Mouse (Mus musculus) urinary bladder, adult 18-20 months (tissue): Measurements from ENCODE around the gene Itprid2.
A peak's percentile ranks its signal among the peaks of the same experiment; 100 is the strongest.
"Not testable (repeated sequence)": the region's sequence is repeated elsewhere in the genome, so short reads cannot be mapped to it uniquely, and the experiment has no call there.

Experiments used
- DNase-seq, 2 experiments: peaks; one replicate each; pipeline ENCODE4 v3.0.0; 2022; ENCODE audit warnings: low spot score in 2 of 2, mixed read lengths in 2 of 2

Itprid2 gene

DNA sequence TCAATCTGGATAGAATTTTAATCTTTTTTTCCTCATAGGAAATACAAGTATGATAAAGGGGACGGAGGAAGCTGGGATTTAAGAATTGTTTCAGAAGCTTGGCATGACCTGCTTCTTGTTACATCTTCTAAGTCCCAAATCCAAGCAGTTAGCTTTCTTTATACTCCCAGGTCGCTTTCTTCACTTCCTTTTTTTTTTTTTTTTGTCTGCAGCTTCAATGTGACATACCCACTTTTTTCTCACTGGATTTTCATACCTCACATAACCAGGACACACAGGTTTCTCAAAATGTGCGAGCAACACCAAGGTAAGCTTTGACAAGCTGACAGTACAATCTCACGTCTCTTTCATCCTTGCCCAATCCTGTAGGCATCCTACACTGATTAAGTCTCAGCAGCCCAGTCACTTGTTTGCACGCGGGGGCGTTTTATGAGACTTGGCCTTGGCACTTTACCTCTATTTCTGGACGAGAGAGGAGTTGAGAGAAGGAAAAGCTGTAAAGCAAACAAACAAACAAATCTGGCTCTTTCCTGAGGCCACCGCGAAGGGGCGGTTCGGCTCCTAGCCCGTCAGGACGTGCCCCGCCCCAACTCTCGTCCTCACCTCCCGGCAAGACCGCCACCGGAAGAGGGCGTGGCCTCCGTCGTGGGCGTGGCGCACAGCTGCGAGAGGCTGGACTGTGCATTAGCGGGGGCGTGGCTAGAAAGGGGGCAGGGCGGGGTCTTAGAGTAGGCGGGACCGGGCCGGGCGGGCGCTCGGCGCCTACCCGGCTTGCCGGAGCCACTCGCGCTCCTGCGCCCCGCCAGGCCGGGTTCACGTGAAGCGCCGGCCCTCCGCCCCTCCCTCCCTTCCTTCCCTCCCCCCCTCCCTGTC, at the start of gene Itprid2:
TSS of gene Itprid2 (plus strand) at position 825 of the 873 bp plus-strand sequence.
- DNase-seq: peak; percentile 94 to 97

DNA sequence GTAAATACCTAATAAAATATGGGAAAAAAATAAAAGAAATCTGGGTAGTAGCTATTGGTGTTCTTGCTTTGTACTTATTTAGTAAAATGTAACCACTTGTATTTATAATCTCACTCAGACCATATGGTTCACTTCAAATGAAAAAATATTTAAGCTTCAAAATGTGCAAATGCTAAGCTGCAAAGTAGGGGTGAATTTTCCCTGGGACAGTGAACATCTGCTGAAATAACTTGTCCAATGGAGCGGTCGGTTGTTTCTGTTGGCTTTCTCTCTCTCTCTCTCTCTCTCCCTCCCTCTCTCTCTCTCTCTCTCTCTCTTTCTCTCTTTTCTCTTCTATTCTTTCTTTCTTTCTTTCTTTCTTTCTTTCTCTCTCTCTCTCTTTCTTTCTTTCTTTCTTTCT, 39.0 kb upstream of the Itprid2 start:
- DNase-seq: no peak

DNA sequence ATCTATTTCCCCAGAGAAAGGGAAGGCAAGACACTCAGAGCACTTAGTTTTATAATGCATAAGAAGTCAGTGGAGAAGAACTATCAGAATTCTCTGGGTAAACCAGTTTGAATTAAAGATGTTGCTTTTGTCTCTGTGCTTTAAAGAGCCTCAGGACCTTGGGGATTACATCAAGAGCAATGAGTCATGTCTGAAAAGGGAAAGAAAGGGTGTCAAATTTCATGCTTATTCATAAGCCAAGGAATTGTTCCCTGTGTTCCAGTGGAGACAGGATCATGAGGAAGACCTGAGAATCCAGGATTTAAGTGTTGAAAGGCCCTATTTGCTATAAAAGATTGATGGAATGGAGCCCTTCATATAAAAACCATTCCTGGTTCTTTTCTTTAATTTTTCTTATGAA, 38.1 kb upstream of the Itprid2 start:
- DNase-seq: no peak

DNA sequence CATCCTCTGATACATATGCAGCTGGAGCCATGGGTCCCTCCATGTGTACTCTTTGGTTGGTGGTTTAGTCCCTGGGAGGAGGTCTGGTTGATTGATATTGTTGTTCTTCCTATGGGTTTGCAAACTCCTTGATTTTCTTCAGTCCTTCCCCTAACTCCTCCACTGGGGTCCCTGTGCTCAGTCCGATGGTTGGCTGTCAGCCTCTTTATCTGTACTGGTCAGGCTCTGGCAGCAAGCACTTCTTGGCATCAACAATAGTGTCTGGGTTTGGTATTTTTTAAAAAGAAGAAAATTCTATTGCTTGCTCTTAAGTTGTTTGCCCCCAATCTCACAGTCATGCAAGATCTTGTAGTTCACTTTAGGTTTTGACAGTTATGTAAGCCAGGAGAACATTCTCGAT, 34.0 kb upstream of the Itprid2 start:
- DNase-seq: not testable (repeated sequence)

DNA sequence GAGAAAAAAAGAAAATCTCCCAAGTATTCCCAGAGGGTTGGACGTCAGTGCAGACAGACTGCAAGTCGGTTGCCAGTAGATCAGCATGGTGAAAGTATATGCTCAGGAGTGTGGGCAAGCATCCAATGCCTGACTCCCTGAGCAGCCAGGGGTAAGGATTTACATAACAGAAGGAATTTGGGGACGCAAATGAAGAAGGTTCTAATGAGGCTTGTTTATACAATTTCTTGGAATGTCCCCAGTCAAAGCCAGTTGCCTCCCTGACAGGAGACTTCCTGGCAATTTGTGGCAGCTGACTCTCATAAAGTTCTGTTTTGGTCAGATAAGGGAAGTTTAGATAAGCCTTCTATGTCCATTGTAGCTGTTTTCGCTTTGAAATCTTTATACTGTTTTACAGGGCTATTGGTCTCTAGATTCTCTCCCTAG, 33.4 kb upstream of the Itprid2 start:
- DNase-seq: no peak

DNA sequence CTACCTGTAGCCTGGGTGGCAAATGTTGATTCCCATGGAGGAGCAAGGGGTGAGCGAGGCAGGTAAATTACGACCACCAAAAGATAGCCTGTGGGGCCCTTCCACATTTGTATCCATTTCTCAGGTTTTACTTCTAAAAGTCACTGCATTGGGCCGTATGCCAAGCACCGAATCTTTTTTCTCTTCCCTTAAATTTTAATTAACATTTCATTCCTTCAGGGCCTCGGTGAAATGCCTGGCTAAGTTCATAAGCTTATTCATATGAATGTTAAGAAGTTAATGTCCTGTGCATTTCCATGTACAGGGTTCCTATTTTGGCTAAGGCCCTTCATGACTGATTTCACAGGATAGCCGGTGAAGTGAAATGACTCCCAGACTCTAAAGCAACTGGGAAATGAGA, 32.8 kb upstream of the Itprid2 start:
- no peak for DNase-seq

DNA sequence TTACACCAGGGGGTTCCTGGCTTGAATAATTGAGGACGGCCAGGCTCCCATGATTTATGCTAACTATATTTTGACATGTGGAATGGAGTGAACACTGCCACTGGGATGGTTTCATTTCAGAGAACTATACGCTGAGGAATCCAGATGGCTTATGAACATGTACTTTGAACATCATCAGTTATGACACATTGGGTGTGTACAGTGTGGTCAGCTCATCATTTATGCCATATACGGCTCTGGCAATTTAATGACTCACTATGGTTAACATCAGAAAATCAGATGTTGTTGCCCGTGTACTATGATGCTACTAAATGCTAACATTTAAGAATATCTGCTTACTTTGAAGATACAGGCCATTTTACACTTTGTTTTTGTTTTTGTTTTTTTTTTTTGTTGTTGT, 31.8 kb upstream of the Itprid2 start:
- DNase-seq: no peak

DNA sequence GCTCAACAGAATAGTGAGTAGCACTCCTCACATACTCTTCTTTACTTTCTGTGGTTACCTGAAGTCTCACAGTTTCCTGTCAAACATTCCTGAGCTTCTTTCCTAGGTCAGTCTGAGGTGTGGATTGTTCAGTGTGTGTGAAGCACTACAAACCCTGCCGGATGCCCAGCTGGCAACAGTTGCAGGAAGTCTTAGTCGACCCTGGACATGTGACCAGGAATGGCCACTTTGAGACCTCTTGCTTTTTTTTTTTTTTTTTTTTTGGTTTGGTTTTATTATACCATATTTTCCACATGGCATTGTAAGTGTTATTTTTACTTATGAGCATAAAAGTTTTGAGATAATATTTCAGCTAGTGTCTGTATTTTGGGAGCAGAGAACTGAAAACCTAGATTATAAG, 29.1 kb upstream of the Itprid2 start:
- no peak for DNase-seq

DNA sequence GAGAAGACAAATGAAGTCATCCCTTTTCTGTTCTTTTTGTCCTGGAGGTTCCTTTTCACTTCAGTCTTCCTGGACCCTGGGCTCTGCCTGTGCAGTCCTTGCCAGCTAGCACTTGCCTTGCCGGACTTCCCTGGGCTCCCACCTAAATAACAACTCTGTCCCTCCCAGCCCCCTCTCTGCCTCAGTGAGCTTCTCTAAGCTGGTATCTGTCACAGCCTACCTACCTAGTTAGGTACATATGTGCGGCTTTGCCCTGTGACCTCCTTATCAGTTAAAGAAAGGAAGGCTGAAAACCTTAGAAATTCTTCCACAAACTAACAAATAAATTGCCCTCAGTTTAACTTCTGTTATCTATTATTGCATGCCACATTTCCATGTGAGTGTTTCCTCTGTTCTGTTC, 28.0 kb upstream of the Itprid2 start:
- no peak for DNase-seq

DNA sequence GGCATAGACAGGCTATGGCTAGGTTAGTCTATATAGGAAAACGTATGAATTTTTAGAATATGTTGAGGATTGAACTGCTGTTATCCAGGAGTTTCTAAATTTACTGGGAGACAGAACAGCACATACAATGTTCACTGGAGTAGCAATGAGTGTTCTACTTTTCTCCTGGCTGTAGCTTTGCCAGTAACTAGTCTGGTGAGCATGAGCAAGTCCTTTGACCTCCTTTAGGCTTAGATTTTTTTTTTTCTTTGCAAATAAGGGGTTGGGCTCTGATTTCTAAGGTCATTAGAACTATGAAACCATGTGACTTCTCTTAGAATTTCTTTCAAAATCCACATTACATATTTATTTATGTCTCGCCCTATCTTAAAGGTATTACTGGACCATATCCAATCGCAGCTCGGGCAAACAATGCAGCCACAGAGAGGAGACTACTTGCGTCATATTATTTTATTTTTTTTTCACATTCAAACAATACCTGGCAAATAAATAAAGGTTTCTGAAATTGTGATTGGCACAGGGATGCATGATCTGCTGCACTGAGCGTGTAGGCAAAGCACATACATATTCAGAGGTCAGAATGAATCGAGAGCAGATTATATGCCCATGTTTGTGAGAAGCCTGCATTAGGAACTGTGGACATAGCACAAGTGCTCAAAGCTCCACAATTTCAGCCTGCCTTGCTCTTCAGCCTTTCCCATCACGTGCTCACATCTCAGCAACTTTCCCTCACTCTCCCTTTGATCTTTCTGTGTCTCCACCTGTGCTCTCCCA, 26.7 kb upstream of the Itprid2 start:
- no peak for DNase-seq

DNA sequence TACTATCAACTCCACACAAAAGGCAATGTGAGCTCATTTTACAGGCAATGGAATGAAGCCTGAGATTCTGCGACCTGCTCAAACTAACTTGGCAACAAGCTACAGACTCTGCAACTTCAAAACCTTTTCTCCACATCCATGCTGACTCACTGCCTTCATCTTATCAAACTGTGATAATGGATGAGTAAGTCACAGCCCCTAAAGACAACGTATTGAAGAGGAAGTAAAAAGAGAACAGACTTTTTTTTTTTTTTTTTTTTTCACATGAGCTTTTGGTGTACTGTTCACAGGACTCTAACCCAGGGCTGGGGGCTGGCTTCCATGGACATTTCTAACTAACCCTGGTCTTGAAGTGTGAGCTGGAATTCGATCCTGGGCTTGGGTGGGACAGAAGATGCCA, 24.3 kb upstream of the Itprid2 start:
- DNase-seq: no peak

DNA sequence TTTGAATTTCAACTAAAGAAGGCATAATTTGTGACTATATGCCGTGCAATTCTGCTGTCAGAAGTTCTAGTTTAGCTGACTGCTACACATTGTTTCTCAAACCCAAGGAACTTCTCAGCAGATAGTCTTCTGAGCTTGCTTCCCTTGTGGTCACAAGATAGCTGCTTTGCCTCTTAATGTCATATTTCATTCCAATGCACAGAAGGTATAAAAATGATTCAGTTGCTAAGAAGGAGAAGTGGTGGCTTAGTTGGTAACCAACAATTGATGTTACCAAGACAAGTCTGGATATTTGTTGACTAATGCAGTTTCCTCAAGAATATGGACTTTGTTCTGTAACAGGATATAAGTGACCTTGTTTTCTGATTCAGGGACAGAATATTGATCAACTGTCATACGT, 17.0 kb upstream of the Itprid2 start:
- no peak for DNase-seq

DNA sequence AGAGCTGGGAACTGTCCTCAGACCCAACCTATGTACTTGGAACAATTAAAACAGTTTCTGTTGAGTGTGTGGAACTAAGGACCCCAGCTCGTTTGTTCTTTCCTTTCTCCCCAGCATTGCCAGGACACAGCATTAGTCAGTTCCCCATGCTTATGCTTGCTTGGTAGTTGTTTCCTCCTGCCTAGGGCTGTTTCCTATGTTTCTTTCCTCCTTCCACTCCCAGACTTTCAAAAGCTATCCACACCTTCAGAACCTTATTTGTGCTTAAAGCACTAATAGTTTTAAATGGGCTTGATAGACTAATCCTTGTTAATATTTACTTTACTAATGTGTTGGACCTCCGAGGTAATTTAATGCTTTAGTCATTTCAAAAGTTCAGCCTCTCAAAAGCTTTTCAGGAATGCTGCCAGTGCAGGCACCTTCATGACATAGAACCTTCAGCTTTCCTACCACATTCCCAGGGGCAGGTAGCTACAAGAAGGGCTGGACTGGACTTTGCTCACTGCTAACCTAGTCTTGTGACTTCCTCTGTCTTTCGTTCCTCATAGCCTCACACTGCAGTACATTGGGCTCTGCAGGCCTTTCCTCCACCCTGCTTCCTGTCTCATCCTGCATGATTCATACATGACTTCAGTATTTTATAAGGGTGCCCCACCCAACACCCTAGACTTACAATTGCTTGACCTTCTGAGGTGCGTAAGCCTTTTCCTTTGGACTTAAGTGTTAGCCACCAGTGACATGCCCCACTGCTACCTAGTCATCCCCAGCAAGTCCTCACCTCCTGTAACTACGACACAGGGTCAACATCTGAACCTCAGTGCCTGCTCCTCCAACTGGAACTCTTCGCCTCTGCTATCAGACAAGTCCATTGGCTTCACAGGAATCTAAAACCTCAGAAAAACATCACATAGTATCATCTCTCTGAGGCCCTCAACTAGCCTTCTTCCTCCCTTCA, 16.3 kb upstream of the Itprid2 start:
- no peak for DNase-seq

DNA sequence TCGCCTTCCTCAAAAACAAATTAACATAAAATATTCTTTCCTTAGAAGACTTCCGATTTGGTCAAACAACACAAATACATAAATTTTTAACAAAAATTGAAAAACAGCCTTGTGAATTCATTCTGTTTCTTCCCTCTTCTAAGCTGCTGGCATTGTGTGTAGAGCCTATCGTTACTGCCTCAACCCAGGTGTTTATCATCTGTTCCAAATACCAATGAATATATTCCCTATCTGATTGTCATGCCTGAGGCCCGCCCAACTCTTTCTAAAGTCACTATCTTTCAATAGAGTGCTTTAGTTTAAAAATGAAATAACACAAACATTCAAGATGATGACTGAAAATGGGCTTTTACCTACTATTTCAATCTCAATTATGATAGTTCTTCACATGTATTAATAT, 11.9 kb upstream of the Itprid2 start:
- no peak for DNase-seq

DNA sequence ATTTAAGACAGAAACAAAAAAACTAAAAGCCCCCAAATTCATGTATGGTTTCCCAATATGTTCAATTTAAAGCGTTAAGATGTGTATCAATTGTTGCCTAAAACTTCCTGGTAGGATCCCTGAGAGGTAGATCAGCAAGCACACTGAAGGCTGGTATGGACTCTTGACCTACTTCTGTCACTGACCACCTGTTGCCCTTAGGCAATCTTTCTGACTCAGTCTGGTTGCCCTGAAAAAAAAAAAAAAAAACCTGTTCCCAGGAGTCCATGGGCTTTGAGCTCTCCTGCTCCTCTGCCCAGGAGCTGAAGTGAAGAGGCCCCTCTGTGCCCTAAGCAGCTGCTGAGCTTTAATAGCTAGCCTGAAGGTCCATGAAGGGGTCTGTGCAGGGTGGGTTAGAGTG, 7.5 kb upstream of the Itprid2 start:
- no peak for DNase-seq

DNA sequence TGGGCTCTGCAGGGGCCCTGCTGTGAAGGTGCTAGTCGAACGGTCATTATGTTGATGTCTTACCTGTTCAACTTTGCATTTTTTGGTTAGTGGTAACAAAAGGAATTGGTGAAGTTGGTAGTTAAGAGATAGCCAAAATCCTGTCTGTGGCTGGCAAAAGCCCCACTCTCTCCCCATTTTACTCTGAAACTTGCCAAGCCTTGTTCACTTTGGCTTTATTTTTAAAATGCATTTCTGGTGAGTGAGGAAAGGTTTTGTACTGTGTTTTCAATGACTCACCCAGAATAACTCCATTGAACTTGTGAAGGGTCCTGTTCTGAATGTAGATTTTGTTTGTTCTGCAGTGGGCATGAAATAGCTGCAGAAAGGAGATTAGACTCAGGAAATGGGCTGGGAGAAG, 4.9 kb upstream of the Itprid2 start:
- DNase-seq: no peak

DNA sequence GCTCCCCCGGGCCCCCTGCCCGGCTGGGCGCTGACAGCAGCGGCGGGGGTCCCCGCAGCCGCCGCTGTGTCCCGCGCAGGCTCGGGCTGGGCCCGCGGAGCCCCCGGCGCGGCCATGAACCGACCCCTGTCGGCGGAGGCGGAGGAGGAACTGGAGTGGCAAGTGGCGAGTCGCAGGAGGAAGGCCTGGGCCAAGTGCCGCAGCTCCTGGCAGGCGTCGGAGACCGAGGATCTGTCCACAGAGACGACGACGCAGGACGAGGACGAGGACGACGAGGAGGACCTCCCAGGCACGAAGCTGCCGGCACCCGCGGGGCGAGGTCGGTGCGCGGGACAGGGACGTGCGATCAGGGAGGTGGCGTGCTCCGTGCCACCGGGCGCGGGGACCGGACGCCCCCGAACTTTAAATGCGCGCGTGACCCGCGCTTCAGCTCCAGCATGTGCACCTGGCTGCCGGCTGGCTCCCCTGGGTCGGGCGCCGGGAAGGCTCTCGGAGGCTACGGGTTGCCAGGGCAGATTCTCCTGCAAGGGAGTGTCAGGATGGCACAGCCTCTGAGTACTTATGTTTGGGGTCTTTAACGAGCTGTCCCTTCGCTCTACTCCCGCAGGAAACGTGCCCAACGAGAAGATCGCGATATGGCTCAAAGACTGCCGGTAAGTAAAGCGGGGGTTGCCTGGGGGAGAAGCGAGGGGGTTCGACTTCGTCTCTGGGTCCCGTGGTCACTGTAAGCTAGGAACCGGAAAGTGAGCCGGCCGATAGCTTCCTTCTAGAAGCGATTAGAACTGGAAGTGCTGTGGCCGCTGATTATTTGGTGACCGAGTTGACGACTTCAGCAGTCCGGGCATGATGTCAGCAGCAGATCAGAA, 507 bp downstream of the Itprid2 start:
- peak; percentile 53 to 72 for DNase-seq

DNA sequence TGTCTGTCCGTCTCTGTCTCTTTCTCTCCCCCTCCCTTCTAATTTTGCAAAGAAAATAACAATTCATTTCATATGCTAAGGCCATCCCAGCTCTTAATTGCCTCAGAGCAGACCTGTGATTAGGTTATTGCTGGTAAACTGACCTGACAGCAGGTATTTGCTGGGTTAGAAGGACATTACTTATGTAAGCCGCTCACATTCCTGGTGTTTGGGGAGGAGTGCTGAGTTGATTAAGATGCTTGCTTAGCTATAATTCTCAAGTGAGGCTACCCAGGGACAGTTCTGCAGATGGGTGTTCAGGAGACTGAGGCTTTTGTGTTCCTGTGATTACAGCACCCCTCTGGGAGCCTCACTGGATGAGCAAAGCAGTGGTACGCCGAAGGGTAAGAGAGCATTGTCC, 3.8 kb downstream of the Itprid2 start:
- no peak for DNase-seq

DNA sequence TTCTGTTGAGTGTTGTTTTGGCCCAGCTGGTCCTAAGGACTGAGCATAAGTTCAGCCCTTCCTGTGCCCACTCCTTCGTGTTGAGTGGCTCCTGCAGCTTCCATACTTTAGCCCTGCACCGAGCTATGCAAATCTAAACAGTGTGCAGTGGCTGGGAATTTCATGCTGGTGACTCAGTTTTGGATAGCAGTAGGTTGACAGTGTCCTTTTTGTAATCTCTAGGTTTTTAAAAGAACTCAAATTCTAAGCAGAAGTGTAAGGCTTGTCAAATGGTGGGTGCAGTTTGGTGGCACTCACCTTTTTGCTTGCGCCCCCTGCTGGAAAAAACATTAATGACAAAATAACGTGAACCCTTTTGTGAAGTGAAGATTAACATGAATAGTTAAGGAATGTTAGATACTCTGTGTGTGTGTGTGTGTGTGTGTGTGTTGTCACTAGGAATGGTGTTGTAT, 11.1 kb downstream of the Itprid2 start:
- DNase-seq: no peak

DNA sequence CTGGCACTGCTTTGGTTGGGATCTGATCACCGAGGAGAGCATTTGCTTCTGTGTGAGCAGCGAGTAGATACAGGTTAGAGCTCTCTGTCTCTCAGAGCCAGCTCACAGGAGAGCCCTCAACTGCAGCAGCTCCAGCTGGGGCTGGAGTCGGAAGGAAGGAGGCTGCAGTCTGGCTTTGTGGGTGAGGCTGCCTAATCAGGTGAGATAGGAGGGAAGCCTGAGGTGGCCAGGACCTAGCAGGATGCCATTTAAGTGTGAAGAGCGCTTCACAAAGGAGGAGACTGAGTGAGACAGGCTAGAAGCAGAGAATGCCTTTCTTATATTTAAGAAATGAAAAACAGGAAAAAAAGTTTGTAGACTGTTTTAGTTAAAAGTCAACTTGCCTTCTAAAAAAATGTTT, 11.9 kb downstream of the Itprid2 start:
- DNase-seq: no peak

DNA sequence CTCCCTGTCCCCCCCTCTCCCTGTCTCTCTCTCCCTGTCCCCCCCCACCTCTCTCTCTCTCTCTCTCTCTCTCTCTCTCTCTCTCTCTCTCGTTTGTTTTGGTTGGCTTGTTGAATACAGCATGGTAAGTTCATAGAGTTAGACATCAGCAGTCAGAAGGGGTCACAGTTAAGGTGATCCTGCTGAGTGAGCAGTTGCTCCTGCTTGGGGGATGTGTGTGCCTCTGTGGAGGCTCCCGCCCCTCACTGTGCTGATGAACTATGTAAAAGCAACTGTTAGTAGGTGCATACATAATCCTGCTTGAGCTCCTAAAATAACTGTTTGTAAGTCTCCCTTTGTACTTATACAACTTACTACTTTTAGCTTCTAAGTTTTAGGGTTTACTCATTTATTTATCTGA, 12.6 kb downstream of the Itprid2 start:
- no peak for DNase-seq
